Mouse (Mus musculus) heart, adult 8-10 months (tissue): ENCODE data around the gene Tenm4. TPM values are rescaled to one million over a fixed set of nuclear protein-coding genes. Genes with fewer than 3 reads are reported as not detected.

ENCODE experiments used
- DNase-seq: peaks from one replicate; pipeline ENCODE4 v3.0.0; 2022; ENCODE audit warnings: low spot score
- total RNA-seq, 4 experiments: library from RNA; stranded (reverse); gene quantifications; 2 replicates each; pipeline ENCODE4 v1.2.4; 2022

The Tenm4 gene
- total RNA-seq, 4 experiments from 2014 or later, result 0.34 to 1.4 (median 1.00) TPM

DNA sequence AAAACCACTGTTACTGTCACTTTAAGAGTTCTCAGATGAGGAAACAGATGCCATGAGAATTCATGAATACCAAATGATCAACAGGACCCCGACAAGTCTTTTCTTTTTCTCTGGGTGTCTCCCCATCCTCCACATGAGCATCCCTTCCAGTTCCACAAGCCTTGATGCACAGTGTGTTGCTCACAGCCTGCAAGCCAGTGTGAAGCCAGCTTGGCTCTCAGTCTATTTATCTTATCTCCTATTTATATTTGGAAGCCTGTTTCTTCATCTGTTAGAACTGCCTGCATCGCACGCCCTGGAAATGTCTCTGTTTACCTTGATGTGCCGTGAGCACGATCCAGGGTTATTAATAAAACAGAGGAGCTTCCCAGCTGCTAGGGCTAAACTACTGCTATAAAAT, 169.8 kb downstream of the Tenm4 start:
- no peak for DNase-seq

DNA sequence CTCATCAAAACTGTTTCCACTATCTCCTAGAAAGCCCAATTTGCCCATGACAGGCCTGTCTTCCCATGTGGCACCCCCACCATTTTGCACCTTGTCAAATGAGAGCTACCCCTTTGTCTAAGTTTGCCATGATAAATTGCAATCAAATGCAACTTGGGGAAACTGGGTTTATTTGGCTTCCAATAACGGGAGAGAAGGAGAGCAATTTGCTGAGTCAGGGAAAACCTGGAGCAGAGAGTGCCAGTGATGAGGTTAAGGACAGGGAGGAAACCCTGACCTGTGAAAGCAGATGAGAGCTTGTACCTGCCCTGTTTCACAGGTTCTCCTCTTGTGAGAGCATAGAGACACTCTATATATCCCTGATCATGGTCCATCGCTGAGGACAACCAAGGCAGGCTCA, 170.4 kb downstream of the Tenm4 start:
- no peak for DNase-seq

DNA sequence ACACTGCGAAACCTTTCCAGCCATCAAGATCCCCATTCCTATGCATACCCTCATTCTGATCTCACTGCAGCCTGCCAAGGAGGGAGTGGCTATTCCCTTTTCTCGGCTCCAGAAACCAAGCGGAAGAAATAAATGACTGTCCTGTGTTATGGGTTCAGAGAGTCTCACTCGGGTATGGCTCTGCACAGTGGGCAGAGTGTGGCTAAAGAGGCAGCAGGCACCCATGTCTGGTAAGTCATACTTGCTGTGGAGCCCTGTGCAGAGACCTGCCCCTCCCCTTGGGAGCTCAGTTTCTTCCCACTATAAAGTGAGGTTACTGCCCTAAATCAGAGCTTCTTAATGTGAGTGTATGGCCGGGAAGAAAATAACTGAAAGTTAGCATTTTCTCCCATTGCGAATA, 171.9 kb downstream of the Tenm4 start:
- no peak for DNase-seq

DNA sequence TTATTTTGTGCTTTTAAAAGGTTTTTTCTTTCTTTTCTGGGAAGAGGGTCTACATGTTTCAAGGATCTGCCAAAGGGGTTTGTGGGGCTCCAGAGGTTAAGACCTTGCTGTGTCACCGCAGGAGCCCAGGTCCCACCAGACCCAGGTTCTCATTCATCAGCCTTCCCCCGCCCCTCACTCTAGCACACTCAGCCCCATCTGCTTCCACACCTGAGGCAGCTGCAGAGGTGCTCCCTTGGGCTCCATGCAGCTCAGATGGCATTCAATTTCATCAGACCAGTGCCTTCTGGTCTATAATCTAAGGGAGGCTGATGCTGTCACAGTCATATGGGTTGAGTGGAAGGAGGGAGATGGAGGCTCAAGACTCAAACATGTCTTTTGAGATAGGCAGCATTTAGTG, 172.6 kb downstream of the Tenm4 start:
- no peak for DNase-seq

GRCm38 (mm10) chr7:96352671-96353070, 181.6 kb downstream of the Tenm4 start:
- DNase-seq, result no peak

DNA sequence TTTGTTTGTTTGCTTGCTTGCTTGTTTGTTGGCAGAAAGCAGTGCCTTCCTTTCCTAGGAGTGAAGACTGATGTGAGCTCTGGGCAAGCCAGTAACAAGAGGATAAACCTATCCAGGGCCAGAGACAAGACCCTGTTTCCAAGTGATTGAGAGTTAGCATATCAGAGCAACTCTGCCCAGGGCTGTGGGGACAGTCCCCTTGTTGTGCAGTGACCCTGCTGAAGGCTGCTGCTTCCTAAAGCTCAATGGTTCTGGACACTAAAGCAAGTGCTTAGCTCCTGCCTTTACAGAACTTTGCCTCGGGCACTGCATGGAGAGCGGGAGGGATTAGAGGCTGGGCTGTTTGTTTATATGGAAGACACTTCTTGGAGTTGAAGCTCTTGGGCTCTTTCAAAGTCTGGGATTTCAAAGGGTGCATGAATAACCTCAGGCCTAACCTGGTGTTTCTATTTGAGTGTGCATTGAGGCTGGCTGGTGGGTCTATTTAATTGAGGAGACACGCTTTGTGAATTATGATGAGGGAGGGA, 185.3 kb downstream of the Tenm4 start:
- no peak for DNase-seq

DNA sequence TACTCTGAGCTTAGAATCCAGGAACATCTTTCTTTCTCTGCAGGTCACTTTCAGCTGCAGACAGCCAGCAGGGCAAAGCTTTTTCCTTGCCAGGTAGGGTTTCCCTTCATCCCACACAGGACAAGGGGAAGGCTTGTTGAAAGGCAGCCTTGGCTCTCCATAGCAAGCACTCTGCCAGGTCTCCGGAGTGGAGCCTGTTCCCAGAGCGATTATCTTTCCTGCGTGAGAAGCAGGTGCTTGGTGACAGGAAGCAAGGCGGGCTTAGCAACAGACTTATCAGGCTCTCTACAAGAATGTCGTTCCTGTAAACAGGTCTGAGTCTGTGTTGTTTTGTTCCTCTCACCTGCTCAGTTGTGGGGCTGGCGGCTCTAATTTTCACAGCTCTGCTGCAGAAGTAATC, 186.5 kb downstream of the Tenm4 start:
- peak; percentile 22 for DNase-seq

- no peak for DNase-seq
Measured at GRCm38 (mm10) chr7:96363311-96363710, 192.3 kb downstream of the Tenm4 start.

DNA sequence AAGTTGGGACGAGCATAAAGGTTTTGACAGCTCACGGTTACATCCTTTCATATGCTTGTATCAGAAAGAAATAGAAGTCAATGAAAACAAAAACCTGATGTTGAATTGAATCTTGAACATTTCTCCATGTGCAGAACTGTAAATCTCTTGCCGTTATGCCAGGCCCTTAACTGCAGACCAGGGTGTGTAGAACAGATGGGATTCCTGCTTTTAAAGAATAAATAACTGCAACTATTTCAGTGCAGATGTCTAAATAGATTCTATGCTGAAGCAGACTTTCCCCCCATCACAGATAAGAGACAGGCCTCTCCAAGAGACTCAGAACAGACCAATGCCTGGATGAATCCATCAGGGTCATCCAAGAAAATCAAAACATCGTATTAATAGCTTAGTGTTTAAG, 198.9 kb downstream of the Tenm4 start:
- no peak for DNase-seq

DNA sequence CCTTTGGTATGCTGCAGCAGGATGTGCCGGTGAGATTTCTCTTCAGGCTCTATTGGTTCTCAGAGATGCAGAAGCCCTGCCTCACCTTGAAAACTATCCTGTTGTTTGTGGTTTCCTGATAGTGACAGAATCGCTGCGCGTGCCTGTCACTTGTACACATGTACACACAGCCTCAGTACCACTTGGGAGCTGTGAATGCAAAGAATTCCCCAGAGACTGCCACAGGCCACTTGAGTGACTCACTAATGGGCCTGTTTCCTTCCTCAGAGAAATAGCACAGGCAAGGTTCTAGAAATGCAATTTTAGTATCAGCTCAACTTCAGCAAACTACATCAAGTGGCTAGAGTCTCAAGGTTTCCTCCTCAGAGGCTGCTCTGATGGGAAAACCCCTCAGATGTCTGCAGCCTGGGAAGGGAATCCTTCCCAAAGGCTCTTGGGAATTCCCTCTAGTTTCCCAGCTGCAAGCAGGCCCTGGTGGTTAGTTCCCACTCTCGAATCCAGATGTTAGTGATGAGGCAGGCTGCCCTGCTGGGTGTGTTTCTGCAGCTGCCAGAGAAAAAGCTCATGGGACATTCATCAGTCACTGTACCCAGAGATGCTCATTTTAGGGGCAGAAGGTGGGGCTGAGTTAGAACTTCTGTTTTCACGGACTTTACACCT, 203.1 kb downstream of the Tenm4 start:
- peak; percentile 6 for DNase-seq

GRCm38 (mm10) chr7:96375507-96375906, 204.5 kb downstream of the Tenm4 start:
- no peak for DNase-seq

DNA sequence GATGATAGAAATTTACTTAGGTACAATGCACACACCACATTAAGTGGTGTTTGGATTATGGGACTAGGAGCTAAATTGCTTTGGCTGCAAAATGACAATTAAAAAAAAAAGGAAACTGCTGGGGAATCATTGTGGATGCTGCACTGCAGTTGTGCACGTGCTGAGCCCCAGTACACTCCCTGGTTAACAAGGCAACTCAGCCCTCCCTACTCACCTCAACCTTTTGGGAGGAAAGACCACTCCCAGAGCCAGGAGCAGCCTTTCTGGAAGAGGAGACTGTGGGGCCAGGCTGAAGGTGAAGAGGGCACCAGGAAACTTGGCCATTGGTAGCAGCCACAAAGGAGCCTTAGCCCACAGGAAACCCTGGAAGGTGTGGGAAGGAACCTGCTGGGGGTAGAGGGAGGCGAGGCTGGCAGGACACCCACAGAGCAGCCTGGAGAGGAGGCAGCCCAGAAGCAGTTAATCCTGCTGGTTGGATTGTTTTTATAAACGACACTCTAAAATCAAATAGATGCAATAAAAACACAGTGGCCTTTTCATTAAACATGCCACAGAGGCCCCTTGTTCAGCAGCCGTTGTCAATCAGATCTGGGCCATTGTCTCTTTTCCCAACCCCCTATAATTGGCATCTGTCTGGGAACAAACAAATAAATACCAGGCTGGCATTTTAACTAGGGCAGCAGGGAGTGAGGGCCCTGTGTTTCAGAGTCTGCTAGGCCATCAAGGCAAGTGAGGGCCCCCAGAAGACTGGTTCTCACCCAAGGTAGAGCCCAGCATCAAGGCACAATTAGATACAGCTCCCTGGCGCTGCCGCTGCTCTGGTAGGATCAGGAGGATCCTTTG, 212.9 kb downstream of the Tenm4 start:
- no peak for DNase-seq

- DNase-seq, result no peak
Measured at GRCm38 (mm10) chr7:96384726-96385500, 213.9 kb downstream of the Tenm4 start.

- no peak for DNase-seq
Measured at GRCm38 (mm10) chr7:96385850-96386249, 214.8 kb downstream of the Tenm4 start.

- DNase-seq, result no peak
Measured at GRCm38 (mm10) chr7:96390034-96390670, 219.1 kb downstream of the Tenm4 start.

GRCm38 (mm10) chr7:96390894-96391293, 219.8 kb downstream of the Tenm4 start:
- no peak for DNase-seq

DNA sequence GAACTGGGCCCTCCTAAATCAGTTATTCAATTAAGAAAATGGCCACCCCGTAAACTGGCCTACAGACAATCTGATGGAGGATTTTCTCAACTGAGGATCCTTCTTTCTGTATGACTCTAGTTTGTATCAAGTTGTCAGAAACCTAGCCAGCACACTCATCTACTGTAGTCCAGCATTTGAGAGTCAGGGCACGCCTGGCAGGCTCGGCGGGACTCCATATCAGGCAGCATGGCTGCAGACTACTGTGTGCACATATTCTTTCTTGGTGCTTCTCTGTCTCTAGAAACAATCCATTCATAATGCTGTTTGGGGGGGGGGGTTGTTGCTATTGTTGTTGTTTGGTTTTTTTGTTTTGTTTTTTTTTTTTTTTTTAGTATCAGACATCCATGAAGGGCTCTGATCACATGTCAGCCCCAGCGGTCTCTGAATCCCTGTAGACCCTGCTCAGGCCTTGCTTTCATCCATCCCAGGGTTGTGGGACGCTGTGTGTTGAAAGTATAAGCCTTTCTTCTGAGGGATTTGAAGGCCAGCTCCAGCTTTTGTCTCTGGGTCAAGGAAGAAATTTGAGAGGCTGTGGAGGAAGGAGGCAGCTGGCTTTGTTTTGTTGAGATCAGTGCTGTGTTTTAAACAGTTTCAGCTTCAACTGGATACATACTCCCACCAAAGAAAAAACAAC, 220.9 kb downstream of the Tenm4 start:
- DNase-seq, result no peak

DNA sequence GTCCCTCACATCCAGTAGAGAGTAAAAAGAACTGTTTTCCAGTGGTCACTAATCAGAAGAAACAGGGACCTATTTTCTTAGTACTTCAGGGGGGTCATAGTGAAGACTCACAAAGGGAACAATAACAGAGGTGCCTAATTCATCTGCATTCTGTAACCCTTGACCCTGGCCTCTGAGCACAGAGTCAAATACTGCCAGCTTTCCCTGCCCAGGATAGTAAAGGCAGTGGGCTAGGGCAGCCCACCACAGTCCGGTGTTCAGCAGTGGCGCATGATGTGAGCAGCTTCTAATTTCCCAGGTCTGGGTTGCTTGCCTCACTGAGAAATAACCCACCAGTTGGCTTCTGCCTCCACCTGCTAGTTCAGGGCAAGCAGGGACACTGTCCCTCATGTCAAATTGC, 221.6 kb downstream of the Tenm4 start:
- DNase-seq, result no peak

DNA sequence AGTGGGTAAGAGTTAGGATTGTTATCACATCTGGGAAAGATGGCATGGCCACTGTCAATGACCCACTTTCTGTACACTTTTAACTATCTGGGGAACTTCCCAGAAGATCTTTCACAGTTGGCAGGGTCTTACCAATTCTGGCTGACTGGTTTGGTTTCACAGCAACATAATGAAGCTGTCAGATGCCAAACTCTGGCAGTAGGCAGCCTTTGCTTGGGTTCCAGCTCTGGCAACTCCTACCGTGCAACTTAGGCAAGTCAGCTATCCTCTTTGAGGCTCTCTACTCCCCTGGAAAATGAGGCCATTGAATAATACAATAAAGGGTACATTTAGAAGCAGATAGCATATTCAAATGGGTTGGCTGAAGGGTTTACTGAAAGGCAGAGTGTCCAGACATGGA, 226.9 kb downstream of the Tenm4 start:
- no peak for DNase-seq

DNA sequence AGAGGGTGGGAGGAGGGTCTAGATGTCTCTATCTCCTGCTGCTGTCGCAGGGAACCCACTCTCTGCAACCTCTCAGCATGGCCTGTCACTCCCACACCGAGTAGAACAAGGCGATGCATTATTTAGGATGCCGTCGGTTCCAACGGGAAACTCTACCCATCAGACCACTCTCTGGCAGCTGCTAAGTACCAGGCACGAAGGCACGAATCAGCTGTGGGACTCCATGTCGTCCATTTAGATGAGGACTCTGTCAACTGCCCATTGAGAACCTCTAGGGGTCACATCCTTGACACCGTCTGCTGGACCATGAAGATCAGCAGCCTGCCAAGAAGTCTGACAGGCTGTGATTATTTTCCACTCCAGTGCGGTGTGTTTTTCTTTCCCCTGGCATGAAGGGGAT, 229.4 kb downstream of the Tenm4 start:
- DNase-seq, result no peak

DNA sequence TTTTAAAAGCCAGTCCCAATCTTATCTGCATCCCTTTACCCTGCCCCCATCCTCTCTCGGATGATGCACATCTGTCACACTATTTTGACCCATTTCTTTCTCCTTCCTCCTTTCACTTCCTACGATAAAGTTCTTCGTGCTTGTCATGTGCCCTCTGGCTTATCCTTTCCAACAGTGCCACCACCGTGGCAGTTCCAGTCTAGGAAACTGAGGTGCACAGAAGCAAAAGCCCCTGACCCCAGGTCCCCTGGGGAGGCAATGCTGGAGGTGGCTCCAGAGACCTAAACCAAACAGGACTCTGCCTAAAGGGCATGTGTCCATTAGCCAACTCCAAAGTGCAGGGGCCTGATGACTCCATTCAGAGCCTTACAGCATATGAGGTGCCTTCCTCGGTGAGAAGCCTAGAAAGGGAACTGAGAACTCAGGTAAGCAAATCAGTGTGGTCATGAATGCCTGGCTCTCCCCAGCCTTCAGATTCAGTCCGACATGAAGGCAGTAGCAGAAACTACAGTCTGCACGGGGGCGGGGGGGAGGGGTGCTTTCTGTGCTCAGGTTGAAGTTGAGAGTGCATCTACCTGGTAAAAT, 235.7 kb downstream of the Tenm4 start:
- DNase-seq, result no peak
